Comparison of ENCODE assay signal across 1 mouse cellular context in the genomic region with DNA sequence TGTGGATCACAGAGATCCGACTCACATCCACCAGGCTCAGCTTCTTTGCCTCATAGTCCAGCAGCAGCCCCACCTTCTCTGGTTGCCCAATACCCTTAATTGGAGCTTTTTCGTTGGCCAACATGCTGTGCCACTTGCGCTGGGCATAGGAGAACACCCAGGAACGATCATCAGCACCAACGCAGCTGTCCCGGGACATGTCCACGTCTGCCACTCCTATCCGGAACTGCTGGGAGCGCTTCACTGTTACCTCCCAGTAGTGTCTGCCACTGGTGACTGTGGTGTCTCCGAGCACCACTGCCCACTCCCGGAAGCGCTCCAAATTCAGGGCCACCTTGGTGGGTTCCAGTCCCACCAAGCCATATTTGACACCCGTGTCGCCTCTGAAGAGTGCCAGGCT.
TF ChIP-seq lines count a peak whose summit lies in the region.

No protein-coding gene starts in this region.

TF ChIP-seq in MEL, 35 proteins besides CTCF, POLR2A, EP300 and RAD21 (continued from another document):
- TF ChIP-seq USF1 (IDR thresholded peaks at IDR 0.05; ENCODE audit: low read depth, low read length) (no peak), SMC3 (IDR thresholded peaks at IDR 0.05; ENCODE audit: low read depth, low read length) (no peak), BHLHE40 (IDR thresholded peaks at IDR 0.05; ENCODE audit: borderline replicate concordance, low read depth, low read length) (no peak)
